Mouse (Mus musculus): ENCODE results near the gene Hspbap1. TPM values are rescaled to one million over a fixed set of nuclear protein-coding genes. Genes with fewer than 3 reads are reported as not detected.
A peak's percentile ranks its signal among the peaks of the same experiment; 100 is the strongest.

Hspbap1 gene
- total and polyA plus RNA-seq, 3 experiments: 7.2 to 9.6 TPM; not detected in 1

DNA sequence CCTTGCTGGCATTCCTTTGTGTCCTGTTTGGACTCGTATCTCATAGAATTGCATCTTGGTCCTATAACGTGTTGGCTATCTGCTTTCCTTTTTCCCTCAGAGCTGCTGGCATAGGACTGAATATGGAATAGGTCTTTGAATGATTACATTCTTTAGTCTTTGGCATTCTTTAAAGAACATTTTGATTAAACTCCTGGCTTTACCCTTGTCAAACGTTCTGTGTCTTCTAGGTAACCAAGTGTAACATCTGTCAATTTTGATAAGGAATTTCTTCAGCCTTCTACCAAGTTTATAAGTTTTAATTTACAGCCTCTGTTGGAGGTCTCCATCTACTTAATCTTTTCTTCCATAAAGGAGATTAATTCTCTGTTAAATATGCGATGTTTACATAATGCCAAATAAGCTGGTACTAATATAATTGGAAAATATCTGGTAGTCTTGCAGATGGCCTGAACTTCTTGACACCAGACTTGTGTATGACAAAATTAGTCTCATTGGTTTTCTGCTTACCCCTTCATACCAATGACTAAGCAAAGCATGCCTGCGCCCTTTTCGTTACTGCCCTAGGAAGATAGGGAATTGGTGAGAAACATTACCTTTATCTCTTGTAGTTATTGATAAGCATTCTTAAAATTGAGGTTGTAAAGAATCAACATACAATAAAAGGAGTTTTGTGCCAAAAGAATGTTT, 36.9 kb downstream of the Hspbap1 start (continued):
- TF ChIP-seq GATA1 (IDR thresholded peaks at IDR 0.05; ENCODE audit: low read depth, low read length): peak; percentile 71
- TF ChIP-seq RAD21 (IDR thresholded peaks at IDR 0.05; ENCODE audit: low read depth, low read length): no peak
- no peak for TF ChIP-seq MEF2A (IDR thresholded peaks at IDR 0.05; ENCODE audit: extremely low read depth, insufficient replicate concordance, low read depth, low read length, poor library complexity, severe bottlenecking)
- TF ChIP-seq RCOR1 (IDR thresholded peaks at IDR 0.05; ENCODE audit: low read depth, low read length): no peak
- TF ChIP-seq MAX (IDR thresholded peaks at IDR 0.05; ENCODE audit: low read length): no peak

DNA sequence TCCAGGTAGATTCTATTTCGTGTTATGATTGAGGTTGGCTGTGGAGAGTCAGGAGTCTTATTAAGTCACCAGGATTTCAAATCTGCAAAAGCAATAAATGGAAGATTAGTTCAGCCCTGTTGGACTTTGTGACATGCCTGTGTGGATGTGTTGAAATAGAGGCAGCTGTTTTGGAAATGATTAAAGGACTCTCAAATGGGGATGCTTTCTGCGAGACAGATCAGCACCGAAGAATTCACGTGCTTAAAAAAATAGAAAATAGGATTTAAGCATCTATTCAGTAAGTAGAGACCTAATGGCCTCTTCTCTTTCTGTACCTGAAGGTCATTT, 37.5 kb downstream of the Hspbap1 start:
- no peaks in the 10 kb centered on the region for H3K9me3 ChIP-seq (replicated peaks; ENCODE audit: insufficient read depth, low read length)
- no peak for DNase-seq (ENCODE audit: low read depth, low spot score)
- H3K27ac ChIP-seq (ENCODE audit: control insufficient read depth, low read depth, low read length): no peak overlapping the region
- H3K9ac ChIP-seq (ENCODE audit: control insufficient read depth, low read depth, low read length, poor library complexity, severe bottlenecking): no peak overlapping the region
- H3K36me3 ChIP-seq (ENCODE audit: control insufficient read depth in 1 of 2, insufficient read depth in 2 of 2, low read length in 2 of 2): peaks cover 1 to 17% of the 10 kb centered on the region in 2 experiments; a peak in 3 of 4 replicates
- no peak overlapping the region for H3K4me3 ChIP-seq (ENCODE audit: control insufficient read depth in 1 of 2, insufficient read depth in 1 of 2, low read depth in 2 of 2, low read length in 2 of 2)
- TF ChIP-seq ZKSCAN1 (IDR thresholded peaks at IDR 0.05; ENCODE audit: low read depth, low read length) (no peak), GATA1 (IDR thresholded peaks at IDR 0.05; ENCODE audit: low read depth, low read length) (no peak), CHD1 (IDR thresholded peaks at IDR 0.05; ENCODE audit: low read depth, low read length) (no peak), HCFC1 (IDR thresholded peaks at IDR 0.05; ENCODE audit: low read depth, low read length) (no peak), NRF1 (IDR thresholded peaks at IDR 0.05; ENCODE audit: insufficient read depth, low read depth, low read length, poor library complexity, severe bottlenecking) (no peak)
- H3K4me1 ChIP-seq (ENCODE audit: control insufficient read depth in 1 of 2, insufficient read depth in 2 of 2, low read length in 2 of 2): peaks cover 7 to 9% of the 10 kb centered on the region in 2 experiments; a peak in 3 of 4 replicates
- no peaks in the 10 kb centered on the region for H3K79me2 ChIP-seq (ENCODE audit: control insufficient read depth, insufficient read depth, low read length, poor library complexity)
- no peaks in the 10 kb centered on the region for H3K27me3 ChIP-seq (ENCODE audit: control insufficient read depth in 1 of 2, insufficient read depth in 2 of 2, low read length in 2 of 2)

DNA sequence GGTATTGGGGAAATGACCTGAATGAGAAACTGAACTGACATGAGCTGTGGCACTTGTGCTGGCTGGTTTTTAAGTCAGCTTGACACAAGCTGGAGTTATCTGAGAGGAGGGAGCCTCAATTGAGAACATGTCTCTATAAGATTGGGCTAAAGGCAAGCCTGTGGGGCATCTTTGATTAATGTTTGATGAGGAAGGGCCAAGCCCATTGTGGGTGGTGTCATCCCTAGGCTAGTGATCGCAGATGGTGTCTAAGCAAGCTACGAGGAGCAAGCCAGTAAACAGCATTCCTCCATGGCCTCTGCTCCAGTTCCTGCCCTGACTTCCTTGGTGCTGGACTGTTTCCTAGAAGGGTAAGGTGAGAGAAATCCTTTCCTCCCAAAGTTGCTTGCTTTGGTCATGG, 38.7 kb downstream of the Hspbap1 start:
- peaks cover 7 to 9% of the 10 kb centered on the region in 2 experiments; a peak in 3 of 4 replicates for H3K4me1 ChIP-seq (ENCODE audit: control insufficient read depth in 1 of 2, insufficient read depth in 2 of 2, low read length in 2 of 2)
- no peak overlapping the region for H3K4me3 ChIP-seq (ENCODE audit: control insufficient read depth in 1 of 2, insufficient read depth in 1 of 2, low read depth in 2 of 2, low read length in 2 of 2)
- no peaks in the 10 kb centered on the region for H3K27me3 ChIP-seq (ENCODE audit: control insufficient read depth in 1 of 2, insufficient read depth in 2 of 2, low read length in 2 of 2)
- peaks cover 1 to 17% of the 10 kb centered on the region in 2 experiments; a peak in 3 of 4 replicates for H3K36me3 ChIP-seq (ENCODE audit: control insufficient read depth in 1 of 2, insufficient read depth in 2 of 2, low read length in 2 of 2)
- no peaks in the 10 kb centered on the region for H3K79me2 ChIP-seq (ENCODE audit: control insufficient read depth, insufficient read depth, low read length, poor library complexity)
- no peak overlapping the region for H3K9ac ChIP-seq (ENCODE audit: control insufficient read depth, low read depth, low read length, poor library complexity, severe bottlenecking)
- no peaks in the 10 kb centered on the region for H3K9me3 ChIP-seq (replicated peaks; ENCODE audit: insufficient read depth, low read length)
- TF ChIP-seq POLR2A (IDR thresholded peaks at IDR 0.05; ENCODE audit: control insufficient read depth in 1 of 2, insufficient read depth in 1 of 2, low read depth in 1 of 2, low read length in 2 of 2, poor library complexity in 1 of 2) (no peak), KAT2A (conservative IDR thresholded peaks at IDR 0.05; ENCODE audit: low read depth, low read length) (no peak), ELF1 (IDR thresholded peaks at IDR 0.05; ENCODE audit: low read depth, low read length) (no peak), CTCF (IDR thresholded peaks at IDR 0.05 in 2 of 3, conservative IDR thresholded peaks at IDR 0.05 in 1 of 3; ENCODE audit: control insufficient read depth in 1 of 3, insufficient read depth in 1 of 3, low read depth in 2 of 3, low read length in 3 of 3, poor library complexity in 1 of 3, severe bottlenecking in 1 of 3) (no peak), ETS1 (IDR thresholded peaks at IDR 0.05; ENCODE audit: low read depth, low read length) (no peak), ZMIZ1 (IDR thresholded peaks at IDR 0.05; ENCODE audit: low read depth, low read length) (no peak), ZC3H11A (IDR thresholded peaks at IDR 0.05; ENCODE audit: low read depth, low read length) (no peak), MXI1 (IDR thresholded peaks at IDR 0.05; ENCODE audit: low read depth, low read length) (no peak), JUND (IDR thresholded peaks at IDR 0.05; ENCODE audit: low read depth, low read length) (no peak), MYC (IDR thresholded peaks at IDR 0.05; ENCODE audit: low read depth, low read length) (no peak), EP300 (IDR thresholded peaks at IDR 0.05; ENCODE audit: low read depth in 1 of 2, low read length in 2 of 2) (no peak), BHLHE40 (IDR thresholded peaks at IDR 0.05; ENCODE audit: borderline replicate concordance, low read depth, low read length) (no peak), USF1 (IDR thresholded peaks at IDR 0.05; ENCODE audit: low read depth, low read length) (no peak), MEF2A (IDR thresholded peaks at IDR 0.05; ENCODE audit: extremely low read depth, insufficient replicate concordance, low read depth, low read length, poor library complexity, severe bottlenecking) (no peak), TBP (IDR thresholded peaks at IDR 0.05; ENCODE audit: low read depth, low read length) (no peak), POLR2AphosphoS5 (IDR thresholded peaks at IDR 0.05; ENCODE audit: borderline replicate concordance, low read depth, low read length) (no peak)
- no peak overlapping the region for H3K27ac ChIP-seq (ENCODE audit: control insufficient read depth, low read depth, low read length)
- DNase-seq (ENCODE audit: low read depth, low spot score): no peak

Measured in MEL (cell line).